Mouse (Mus musculus): ENCODE measurements around the gene Sgtb.

The Sgtb gene

DNA sequence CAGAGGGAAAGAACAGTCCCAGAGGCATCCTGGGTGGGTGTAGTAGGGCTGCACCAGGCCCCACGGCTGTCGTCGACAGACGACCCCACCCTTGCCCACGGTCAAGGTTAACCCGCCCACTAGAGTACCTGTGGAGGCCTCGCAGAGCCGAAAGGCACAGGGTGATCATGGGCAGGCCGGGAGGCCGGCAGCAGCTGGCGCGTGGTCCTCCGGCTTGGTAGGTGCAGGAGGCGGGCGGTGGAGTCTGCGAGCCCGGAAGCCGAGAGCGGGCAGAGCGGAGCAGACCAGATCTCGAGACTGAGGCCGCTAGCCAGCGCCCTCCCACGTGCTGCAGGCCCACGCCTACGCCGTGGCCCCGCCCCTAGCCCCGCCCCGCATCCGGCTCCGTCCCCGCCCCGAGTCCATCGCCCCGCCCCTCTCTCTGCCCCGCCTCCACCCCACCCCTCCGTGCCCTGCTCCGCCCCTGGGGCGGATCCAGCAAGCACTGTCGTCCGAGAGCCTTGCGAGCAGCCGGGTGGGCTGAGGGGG, at the start of gene Sgtb, which contains the start of gene Nln:
Sgtb (plus strand) TSS at position 454 of the 528 bp plus-strand sequence.
Nln (minus strand) TSS at position 327 of the 528 bp plus-strand sequence.
- DNase-seq: peak; percentile 71 to 79

DNA sequence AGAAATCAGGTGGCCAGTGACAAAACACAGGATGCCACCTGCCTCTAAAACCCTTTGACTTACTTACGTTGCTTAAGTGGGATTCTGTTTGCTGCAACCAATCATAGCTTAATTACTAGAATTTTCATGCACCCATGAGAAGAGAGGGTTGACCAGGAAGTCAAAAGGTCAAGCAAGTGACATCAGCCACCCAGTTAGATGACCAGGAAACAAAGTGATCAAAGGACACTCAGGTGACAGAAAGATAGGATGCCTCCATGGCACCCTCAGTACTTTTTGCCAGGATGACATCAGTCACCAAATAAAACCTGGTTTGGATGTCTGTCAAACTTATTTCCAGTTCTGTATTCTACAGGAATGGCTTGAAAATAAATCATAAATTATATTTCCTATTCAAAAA, 49.3 kb upstream of the Sgtb start:
- DNase-seq: no peak

- peak; percentile 58 to 63 for DNase-seq
These were observed 47.4 kb upstream of the Sgtb start for GRCm38 (mm10) chr13:104061975-104062750.

DNA sequence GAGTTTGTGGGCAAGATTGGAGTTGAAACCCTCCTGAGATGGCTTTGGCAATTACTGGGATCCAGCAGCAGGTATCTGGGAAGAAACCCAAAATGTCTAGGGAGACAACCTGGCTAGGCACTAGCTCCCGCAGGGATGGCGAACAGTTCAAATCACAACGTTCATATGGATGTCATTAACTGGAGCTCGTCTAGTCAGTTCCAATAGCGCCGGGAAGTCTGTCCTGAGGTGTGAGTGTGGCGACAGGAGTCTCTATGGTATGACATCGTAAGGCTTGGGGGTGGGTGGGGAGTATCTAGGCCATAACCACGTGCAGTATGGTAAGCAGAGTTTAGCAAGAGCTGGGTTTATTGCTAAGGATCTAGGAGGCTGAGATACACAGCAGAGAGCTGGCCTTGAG, 46.5 kb upstream of the Sgtb start:
- DNase-seq: peak; percentile 48 to 60

- DNase-seq: no peak
These were observed 43.7 kb upstream of the Sgtb start for GRCm38 (mm10) chr13:104065649-104066347.

DNA sequence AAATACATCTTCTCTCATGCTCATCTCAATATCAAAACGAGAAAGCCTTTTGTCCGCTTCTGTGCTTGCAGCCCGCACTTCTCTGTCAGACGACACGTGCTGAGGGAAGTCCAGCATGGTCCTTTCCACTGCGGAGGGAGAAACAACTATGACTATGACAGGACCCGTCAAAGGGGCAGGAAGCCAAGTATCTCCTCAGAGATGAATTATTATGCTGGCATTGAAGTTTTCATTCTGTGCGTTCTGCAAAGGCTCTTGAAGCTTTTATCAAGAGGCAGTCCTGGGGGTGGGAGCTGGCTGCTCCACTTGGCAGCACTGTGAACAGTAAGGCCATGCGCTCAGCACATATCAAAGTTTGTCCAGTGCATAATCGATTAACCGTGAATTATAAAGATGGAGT, 40.3 kb upstream of the Sgtb start:
- DNase-seq: no peak

- DNase-seq: no peak
These were observed 38.8 kb upstream of the Sgtb start for GRCm38 (mm10) chr13:104070703-104071102.

GRCm38 (mm10) chr13:104072351-104072750, 37.2 kb upstream of the Sgtb start:
- DNase-seq: no peak

- no peak for DNase-seq
These were observed 35.3 kb upstream of the Sgtb start for GRCm38 (mm10) chr13:104074230-104074629.

DNA sequence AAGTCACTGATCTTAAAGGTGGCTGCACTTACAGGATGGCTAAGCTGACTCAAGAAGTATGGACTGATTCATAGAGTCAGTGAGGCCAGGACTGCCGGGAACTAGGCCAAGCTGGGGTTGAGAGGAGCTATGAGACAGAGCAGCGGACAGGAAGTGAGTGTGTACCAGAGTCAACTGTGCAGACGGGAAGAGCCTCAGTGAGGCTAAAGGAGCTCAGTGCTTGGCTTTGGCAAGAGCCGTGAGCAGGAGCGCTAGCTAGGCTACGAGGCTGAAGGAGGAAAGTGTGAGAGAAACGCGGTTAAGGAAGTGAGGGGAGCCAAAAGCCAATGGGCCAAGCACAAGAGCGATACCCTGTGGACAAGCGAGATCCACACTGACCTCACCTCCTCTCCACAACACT, 34.8 kb upstream of the Sgtb start:
- DNase-seq: no peak

GRCm38 (mm10) chr13:104076993-104077392, 32.5 kb upstream of the Sgtb start:
- DNase-seq: no peak

DNA sequence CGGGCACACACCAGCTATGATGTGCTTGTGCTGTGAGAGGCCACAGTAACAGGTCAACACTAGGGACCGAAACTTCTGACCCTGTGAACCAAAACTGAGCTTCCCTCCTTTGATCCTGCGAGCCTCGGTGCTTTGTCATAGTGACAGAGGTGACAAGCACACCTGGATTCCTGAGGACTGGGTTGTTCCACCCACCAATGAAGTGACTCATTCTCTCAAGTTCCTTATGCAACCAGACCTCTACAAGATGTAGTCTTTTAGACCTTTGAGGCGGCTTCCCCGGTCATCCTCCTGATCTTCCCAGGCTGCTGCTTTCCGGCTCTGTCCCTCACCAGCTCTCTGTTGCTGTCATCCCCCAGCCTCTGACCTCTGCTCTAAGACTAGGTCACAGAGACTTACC, 27.0 kb upstream of the Sgtb start:
- no peak for DNase-seq

GRCm38 (mm10) chr13:104084600-104084999, 24.9 kb upstream of the Sgtb start:
- DNase-seq: no peak

- DNase-seq: peak in 1 of 2 experiments; percentile 26
These were observed 20.2 kb upstream of the Sgtb start for GRCm38 (mm10) chr13:104089387-104089786.

DNA sequence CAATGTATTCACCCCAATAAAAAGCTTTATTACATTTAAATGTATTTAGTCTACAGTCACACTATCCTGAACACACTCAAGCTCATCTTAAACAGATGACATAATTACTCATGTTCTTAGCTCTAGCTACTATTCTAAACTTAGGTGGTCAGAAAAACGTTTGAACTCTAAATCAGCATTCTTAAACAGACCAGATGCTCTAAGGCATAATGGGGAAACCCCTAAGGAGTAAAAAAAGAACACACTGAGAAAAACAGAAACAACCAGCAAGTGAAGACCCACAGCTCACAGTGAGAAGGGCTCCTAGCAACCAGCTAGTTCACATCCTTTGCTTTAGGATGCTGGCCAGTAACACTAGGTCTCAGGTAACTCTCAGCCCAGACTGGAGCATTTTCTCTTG, 17.8 kb upstream of the Sgtb start:
- no peak for DNase-seq

GRCm38 (mm10) chr13:104094531-104095385, 14.8 kb upstream of the Sgtb start:
- no peak for DNase-seq

GRCm38 (mm10) chr13:104095955-104096354, 13.6 kb upstream of the Sgtb start:
- no peak for DNase-seq

GRCm38 (mm10) chr13:104097190-104097589, 12.4 kb upstream of the Sgtb start:
- DNase-seq: no peak

- DNase-seq: no peak
These were observed 9.1 kb upstream of the Sgtb start for GRCm38 (mm10) chr13:104100416-104100815.

- no peak for DNase-seq
These were observed 7.8 kb upstream of the Sgtb start for GRCm38 (mm10) chr13:104101606-104102235.

DNA sequence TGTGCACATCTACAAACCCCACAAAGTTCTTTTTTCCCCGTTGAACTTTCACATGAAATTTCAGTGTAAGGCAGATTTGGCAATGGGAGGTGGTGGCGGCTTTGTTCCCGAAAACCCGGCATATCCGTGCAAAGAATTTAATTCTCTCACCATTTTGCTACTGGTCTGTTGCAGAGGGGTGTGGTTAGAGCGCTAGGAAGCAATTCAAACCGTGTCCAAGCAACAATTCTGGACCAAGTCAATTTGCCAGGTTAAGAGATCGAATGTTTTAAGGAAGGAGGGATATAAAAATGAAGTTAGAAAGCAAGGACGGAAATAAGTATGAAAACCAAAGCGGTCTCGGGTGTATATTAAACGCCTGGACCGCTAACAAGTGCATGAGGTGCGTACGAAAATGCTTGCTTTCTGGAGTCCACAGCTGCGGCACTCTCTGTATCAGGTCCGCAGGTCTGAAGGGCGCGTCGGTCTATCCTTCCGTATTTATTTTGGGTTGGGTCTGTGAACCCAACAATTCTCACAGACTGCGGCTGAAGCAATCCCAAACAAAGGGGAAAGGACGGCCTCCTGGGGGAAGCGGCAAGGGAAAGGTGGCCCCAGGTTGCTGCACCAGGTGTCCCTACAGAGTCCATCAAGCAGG, 772 bp upstream of the Sgtb start:
- DNase-seq: no peak
